ENCODE assay signal across 10 mouse cellular contexts in the genomic region with DNA sequence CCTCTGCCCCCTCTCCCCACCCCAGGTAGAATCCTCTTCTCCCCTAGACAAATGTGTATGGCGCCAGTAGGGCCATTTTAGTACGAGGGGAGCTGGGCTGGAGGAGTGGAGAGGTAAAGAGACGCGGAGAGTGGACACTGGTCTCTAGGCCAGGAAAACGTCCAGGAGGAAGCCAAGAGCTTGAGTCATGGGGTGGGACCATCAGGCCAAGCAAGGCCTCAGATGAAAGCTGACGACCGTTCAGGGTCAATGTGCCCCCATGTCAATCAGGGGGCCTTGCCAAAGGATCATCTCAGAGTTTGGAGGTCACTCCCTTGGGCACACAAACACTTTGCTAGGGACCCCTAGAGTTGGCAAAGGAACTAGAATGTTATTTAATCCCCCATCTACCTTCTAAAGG. TPM values are rescaled to one million over a fixed set of nuclear protein-coding genes. Genes with fewer than 3 reads are reported as not detected.
DNase-seq lines count a peak whose midpoint lies in the region; ATAC-seq and TF ChIP-seq lines count a peak whose summit lies in the region.
"Had no signal": no experiment of that assay in that cellular context is flagged by ENCODE, and none has a peak within 500 bp of the region (broad histone marks: within the 10 kb centered on the region; RNA-seq: fewer than 3 reads in every experiment).

No protein-coding gene starts in this region.

- peak overlapping the region; percentile 57 for H3K4me2 ChIP-seq in neural tube, embryonic 11.5 days (ENCODE audit: low read depth)
- peak overlapping the region; percentile 56 for H3K4me2 ChIP-seq in forebrain, postnatal 0 days (ENCODE audit: low read depth)

- peaks cover 48% of the 10 kb centered on the region for H3K27me3 ChIP-seq in neural tube, embryonic 11.5 days (ENCODE audit: control insufficient read depth, insufficient read depth, low read length)
- peaks cover 5% of the 10 kb centered on the region; the same call in 1 of the 2 replicates for H3K27me3 ChIP-seq in forebrain, postnatal 0 days (ENCODE audit: insufficient read depth, low read length)
- H3K27me3 ChIP-seq in midbrain, embryonic 10.5 days (ENCODE audit: low read depth, poor library complexity, severe bottlenecking): peaks cover 58% of the 10 kb centered on the region

- no peak for TF ChIP-seq POLR2A in olfactory bulb, adult 2 months (IDR thresholded peaks at IDR 0.05; ENCODE audit: insufficient read depth, low read depth, low read length)
- no peak for TF ChIP-seq POLR2A in lung, adult 2 months (IDR thresholded peaks at IDR 0.05; ENCODE audit: borderline replicate concordance, extremely low read depth, low read depth, low read length)

- no peaks in the 10 kb centered on the region for H3K36me3 ChIP-seq in neural tube, embryonic 11.5 days (ENCODE audit: control insufficient read depth, insufficient read depth, low read length)
- 0 out of 2 replicates have a peak, but pooled peaks cover 10% of the 10 kb centered on the region for H3K36me3 ChIP-seq in forebrain, postnatal 0 days (ENCODE audit: insufficient read depth)
- no peaks in the 10 kb centered on the region for H3K36me3 ChIP-seq in midbrain, embryonic 10.5 days
- H3K36me3 ChIP-seq: heart, embryonic 13.5 days had no signal

- H3K9ac ChIP-seq in neural tube, embryonic 11.5 days (ENCODE audit: low read length): no peak overlapping the region; the same call in 1 of the 2 replicates
- H3K9ac ChIP-seq in forebrain, postnatal 0 days: peak overlapping the region; percentile 81

- WGBS in neural tube, embryonic 11.5 days: 54% methylated on average over 7 of the region's 7 CpGs
- 71% methylated on average over 7 of the region's 7 CpGs for WGBS in forebrain, postnatal 0 days
- WGBS in midbrain, embryonic 10.5 days: 71% methylated on average over 7 of the region's 7 CpGs
- 56% methylated on average over 7 of the region's 7 CpGs for WGBS in olfactory bulb, adult 2 months
- WGBS in lung, adult 2 months: 75% methylated on average over 7 of the region's 7 CpGs

- H3K4me1 ChIP-seq in neural tube, embryonic 11.5 days (ENCODE audit: control insufficient read depth, insufficient read depth, low read length): peaks cover 2% of the 10 kb centered on the region; the same call in 1 of the 2 replicates
- H3K4me1 ChIP-seq in forebrain, postnatal 0 days (ENCODE audit: insufficient read depth): peaks cover 14% of the 10 kb centered on the region
- H3K4me1 ChIP-seq in midbrain, embryonic 10.5 days: peaks cover 70% of the 10 kb centered on the region
- H3K4me1 ChIP-seq in olfactory bulb, adult 2 months (ENCODE audit: control insufficient read depth, insufficient read depth, low read length): peaks cover 21% of the 10 kb centered on the region
- H3K4me1 ChIP-seq in lung, adult 2 months (ENCODE audit: control insufficient read depth, insufficient read depth, low read length): peaks cover 8% of the 10 kb centered on the region

- H3K27ac ChIP-seq in neural tube, embryonic 11.5 days (ENCODE audit: low read depth, low read length): no peak overlapping the region
- no peak overlapping the region for H3K27ac ChIP-seq in forebrain, postnatal 0 days (ENCODE audit: low read depth, low read length)
- H3K27ac ChIP-seq in midbrain, embryonic 10.5 days (replicated peaks): no peak overlapping the region
- peak overlapping the region; percentile 97 for H3K27ac ChIP-seq in olfactory bulb, adult 2 months (ENCODE audit: insufficient read depth, low read depth, low read length)
- H3K27ac ChIP-seq: heart, embryonic 13.5 days had no signal

- peak overlapping the region; percentile 35 for H3K4me3 ChIP-seq in neural tube, embryonic 11.5 days (ENCODE audit: low read depth, low read length)
- H3K4me3 ChIP-seq in forebrain, postnatal 0 days (ENCODE audit: low read depth, low read length): peak overlapping the region; percentile 70
- peak overlapping the region; percentile 61 for H3K4me3 ChIP-seq in midbrain, embryonic 10.5 days
- H3K4me3 ChIP-seq in olfactory bulb, adult 2 months (ENCODE audit: insufficient read depth, low read depth, low read length): peak overlapping the region; percentile 84
- no peak overlapping the region for H3K4me3 ChIP-seq in lung, adult 2 months (replicated peaks; ENCODE audit: extremely low read depth, low read depth, low read length)

- no peak for ATAC-seq in neural tube, embryonic 11.5 days (ENCODE audit: insufficient read depth, low FRiP score, low TSS enrichment)
- ATAC-seq in forebrain, postnatal 0 days: no peak

- no peak for TF ChIP-seq CTCF in forebrain, postnatal 0 days (IDR thresholded peaks at IDR 0.05; ENCODE audit: low read depth)
- no peak for TF ChIP-seq CTCF in olfactory bulb, adult 2 months (IDR thresholded peaks at IDR 0.05; ENCODE audit: insufficient read depth, low read depth, low read length)
- TF ChIP-seq CTCF in lung, adult 2 months (IDR thresholded peaks at IDR 0.05; ENCODE audit: insufficient read depth, low read length): no peak

- no peak for DNase-seq in neural tube, embryonic 11.5 days (ENCODE audit: low spot score)
- DNase-seq in neural tube, embryonic 10.5 days (ENCODE audit: extremely low spot score, low spot score): no peak
- DNase-seq in forebrain, postnatal 0 days: no peak
- no peak for DNase-seq in midbrain, embryonic 10.5 days (ENCODE audit: low spot score)
- DNase-seq in lung, adult 2 months: no peak
- no peak for DNase-seq in frontal cortex, adult 2 months (ENCODE audit: extremely low spot score in 1 of 2, low spot score in 1 of 2)
- DNase-seq: gastrocnemius, postnatal 14 days; kidney, adult 18-20 months had no signal

- H3K9me3 ChIP-seq in neural tube, embryonic 11.5 days (ENCODE audit: control insufficient read depth, low read length): no peaks in the 10 kb centered on the region
- no peaks in the 10 kb centered on the region for H3K9me3 ChIP-seq in forebrain, postnatal 0 days (ENCODE audit: low read length)
- H3K9me3 ChIP-seq in midbrain, embryonic 10.5 days (replicated peaks): no peaks in the 10 kb centered on the region

RNA-seq across cellular contexts. Expression of gene Eml2, which starts 1.0 kb away (rescaled TPM):
- 1.3 and 2.0 TPM in 2 replicates for polyA plus RNA-seq in neural tube, embryonic 11.5 days (2014; fragmentation: Nextera tagmentation; extraction: Ambion mirVana)
- 63.6 and 64.8 TPM in 2 replicates for total RNA-seq in forebrain, postnatal 0 days (2014; rRNA removed)
- 7.9 and 9.9 TPM in 2 replicates for polyA plus RNA-seq in forebrain, postnatal 0 days (2015; fragmentation: Nextera tagmentation; extraction: Ambion mirVana)
- 4.3 and 4.8 TPM in 2 replicates for polyA plus RNA-seq in midbrain, embryonic 10.5 days (2016; fragmentation: Nextera tagmentation; extraction: Ambion mirVana)
- polyA plus RNA-seq in olfactory bulb, adult 2 months (2012; ENCODE audit: insufficient read depth, insufficient read length, low replicate concordance, missing spikeins): not detected in 2 replicates
- 73.7 and 81.5 TPM in 2 replicates for polyA plus RNA-seq in lung, adult 2 months (2012; rRNA removed)
- polyA plus RNA-seq in frontal cortex, adult 2 months (2012; rRNA removed): 134 and 136 TPM in 2 replicates

RNA-seq across cellular contexts. Expression of gene Gipr, which starts 11.3 kb away (rescaled TPM):
- polyA plus RNA-seq in neural tube, embryonic 11.5 days (2014; fragmentation: Nextera tagmentation; extraction: Ambion mirVana): 0.69 and 0.76 TPM in 2 replicates
- total RNA-seq in forebrain, postnatal 0 days (2014; rRNA removed): 16.9 and 20.2 TPM in 2 replicates
- 5.3 and 8.0 TPM in 2 replicates for polyA plus RNA-seq in forebrain, postnatal 0 days (2015; fragmentation: Nextera tagmentation; extraction: Ambion mirVana)
- polyA plus RNA-seq in midbrain, embryonic 10.5 days (2016; fragmentation: Nextera tagmentation; extraction: Ambion mirVana): 0.60 and 1.5 TPM in 2 replicates
- polyA plus RNA-seq in olfactory bulb, adult 2 months (2012; ENCODE audit: insufficient read depth, insufficient read length, low replicate concordance, missing spikeins): not detected in 2 replicates
- polyA plus RNA-seq in lung, adult 2 months (2012; rRNA removed): 0.19 and 0.24 TPM in 2 replicates
- 11.0 and 11.9 TPM in 2 replicates for polyA plus RNA-seq in frontal cortex, adult 2 months (2012; rRNA removed)

RNA-seq across cellular contexts. Expression of gene Snrpd2, which starts 27.7 kb away (rescaled TPM):
- 148 and 152 TPM in 2 replicates for polyA plus RNA-seq in neural tube, embryonic 11.5 days (2014; fragmentation: Nextera tagmentation; extraction: Ambion mirVana)
- total RNA-seq in forebrain, postnatal 0 days (2014; rRNA removed): 50.0 and 88.1 TPM in 2 replicates
- 124 and 172 TPM in 2 replicates for polyA plus RNA-seq in forebrain, postnatal 0 days (2015; fragmentation: Nextera tagmentation; extraction: Ambion mirVana)
- 168 and 180 TPM in 2 replicates for polyA plus RNA-seq in midbrain, embryonic 10.5 days (2016; fragmentation: Nextera tagmentation; extraction: Ambion mirVana)
- polyA plus RNA-seq in olfactory bulb, adult 2 months (2012; ENCODE audit: insufficient read depth, insufficient read length, low replicate concordance, missing spikeins): not detected in 2 replicates
- polyA plus RNA-seq in lung, adult 2 months (2012; rRNA removed): 16.2 and 20.1 TPM in 2 replicates
- 70.7 and 83.9 TPM in 2 replicates for polyA plus RNA-seq in frontal cortex, adult 2 months (2012; rRNA removed)

RNA-seq across cellular contexts. Expression of gene Qpctl, which starts 28.1 kb away (rescaled TPM):
- 12.9 and 13.9 TPM in 2 replicates for polyA plus RNA-seq in neural tube, embryonic 11.5 days (2014; fragmentation: Nextera tagmentation; extraction: Ambion mirVana)
- 12.3 and 14.4 TPM in 2 replicates for total RNA-seq in forebrain, postnatal 0 days (2014; rRNA removed)
- polyA plus RNA-seq in forebrain, postnatal 0 days (2015; fragmentation: Nextera tagmentation; extraction: Ambion mirVana): 19.8 and 23.3 TPM in 2 replicates
- polyA plus RNA-seq in midbrain, embryonic 10.5 days (2016; fragmentation: Nextera tagmentation; extraction: Ambion mirVana): 17.0 and 21.2 TPM in 2 replicates
- polyA plus RNA-seq in olfactory bulb, adult 2 months (2012; ENCODE audit: insufficient read depth, insufficient read length, low replicate concordance, missing spikeins): not detected in 2 replicates
- polyA plus RNA-seq in lung, adult 2 months (2012; rRNA removed): 11.1 and 14.9 TPM in 2 replicates
- 15.3 and 16.7 TPM in 2 replicates for polyA plus RNA-seq in frontal cortex, adult 2 months (2012; rRNA removed)

RNA-seq across cellular contexts. Expression of gene Gpr4, which starts 35.1 kb away (rescaled TPM):
- 2.4 and 2.6 TPM in 2 replicates for polyA plus RNA-seq in neural tube, embryonic 11.5 days (2014; fragmentation: Nextera tagmentation; extraction: Ambion mirVana)
- 2.2 and 2.5 TPM in 2 replicates for total RNA-seq in forebrain, postnatal 0 days (2014; rRNA removed)
- polyA plus RNA-seq in forebrain, postnatal 0 days (2015; fragmentation: Nextera tagmentation; extraction: Ambion mirVana): 5.9 and 6.0 TPM in 2 replicates
- 2.4 and 2.6 TPM in 2 replicates for polyA plus RNA-seq in midbrain, embryonic 10.5 days (2016; fragmentation: Nextera tagmentation; extraction: Ambion mirVana)
- not detected in 2 replicates for polyA plus RNA-seq in olfactory bulb, adult 2 months (2012; ENCODE audit: insufficient read depth, insufficient read length, low replicate concordance, missing spikeins)
- 21.6 and 29.5 TPM in 2 replicates for polyA plus RNA-seq in lung, adult 2 months (2012; rRNA removed)
- polyA plus RNA-seq in frontal cortex, adult 2 months (2012; rRNA removed): 7.4 and 7.7 TPM in 2 replicates

Comparison
In these comparisons a context has a peak if more than half of its experiments do, and no peak if none do; other contexts are left out.
1. RNA of gene Snrpd2, which starts 27.7 kb away (polyA plus RNA-seq): 168 to 180 TPM in midbrain, embryonic 10.5 days, 148 to 152 TPM in neural tube, embryonic 11.5 days, 124 to 172 TPM in forebrain, postnatal 0 days, 70.7 to 83.9 TPM in frontal cortex, adult 2 months and 16.2 to 20.1 TPM in lung, adult 2 months; not detected in olfactory bulb, adult 2 months; every median in the first group is over 10 times any median in the second.